Mouse (Mus musculus): ENCODE data around the gene Rnf169. TPM values are rescaled to one million over a fixed set of nuclear protein-coding genes. Genes with fewer than 3 reads are reported as not detected.

Gene Rnf169
- 7.2 and 7.9 TPM in 2 replicates for polyA plus RNA-seq (2014; fragmentation: Nextera tagmentation; extraction: Ambion mirVana)

- under 1% methylated on average over 54 of the region's 55 CpGs for WGBS
- H3K9me3 ChIP-seq (ENCODE audit: control insufficient read depth, low read length) = no peaks in the 10 kb centered on the region
- peaks cover 4% of the 10 kb centered on the region; the same call in 1 of the 2 replicates for H3K4me1 ChIP-seq (ENCODE audit: control insufficient read depth, insufficient read depth, low read length)
- H3K36me3 ChIP-seq (ENCODE audit: control insufficient read depth, insufficient read depth, low read length) = peaks cover 2% of the 10 kb centered on the region; the same call in 1 of the 2 replicates
- H3K27ac ChIP-seq (replicated peaks; ENCODE audit: low read depth, low read length) = peak within 1 kb of the TSS; percentile 94
- H3K9ac ChIP-seq (ENCODE audit: low read length) = peak within 1 kb of the TSS; percentile 97
- peak; percentile 92 for DNase-seq (ENCODE audit: low spot score)
- H3K4me3 ChIP-seq (ENCODE audit: low read depth, low read length) = peak within 1 kb of the TSS; percentile 92
- ATAC-seq (ENCODE audit: insufficient number of reproducible peaks, low FRiP score, low TSS enrichment, low read depth) = peak; percentile 89
- no peaks in the 10 kb centered on the region for H3K27me3 ChIP-seq (ENCODE audit: control insufficient read depth, insufficient read depth, low read length)
- H3K4me2 ChIP-seq (ENCODE audit: low read depth, severe bottlenecking) = peak within 1 kb of the TSS; percentile 43
These were observed at the start of gene Rnf169 for GRCm38 (mm10) chr7:99980132-99980591. TSS of gene Rnf169 (minus strand) at chr7:99980448.

- DNase-seq (ENCODE audit: low spot score) (peak; percentile 39), ATAC-seq (ENCODE audit: insufficient number of reproducible peaks, low FRiP score, low TSS enrichment, low read depth) (no peak)
- no peaks in the 10 kb centered on the region for H3K36me3 ChIP-seq (ENCODE audit: control insufficient read depth, insufficient read depth, low read length)
- no peak overlapping the region for H3K27ac ChIP-seq (replicated peaks; ENCODE audit: low read depth, low read length)
- H3K4me3 ChIP-seq (ENCODE audit: low read depth, low read length) = no peak overlapping the region
- no peak overlapping the region for H3K9ac ChIP-seq (ENCODE audit: low read length)
- H3K4me2 ChIP-seq (ENCODE audit: low read depth, severe bottlenecking) = no peak overlapping the region
- H3K27me3 ChIP-seq (ENCODE audit: control insufficient read depth, insufficient read depth, low read length) = no peaks in the 10 kb centered on the region
- H3K9me3 ChIP-seq (ENCODE audit: control insufficient read depth, low read length) = no peaks in the 10 kb centered on the region
- WGBS = 38% methylated on average over 3 of the region's 3 CpGs
- no peaks in the 10 kb centered on the region for H3K4me1 ChIP-seq (ENCODE audit: control insufficient read depth, insufficient read depth, low read length)
These were observed 49.1 kb upstream of the Rnf169 start for GRCm38 (mm10) chr7:100029307-100029706.

DNA sequence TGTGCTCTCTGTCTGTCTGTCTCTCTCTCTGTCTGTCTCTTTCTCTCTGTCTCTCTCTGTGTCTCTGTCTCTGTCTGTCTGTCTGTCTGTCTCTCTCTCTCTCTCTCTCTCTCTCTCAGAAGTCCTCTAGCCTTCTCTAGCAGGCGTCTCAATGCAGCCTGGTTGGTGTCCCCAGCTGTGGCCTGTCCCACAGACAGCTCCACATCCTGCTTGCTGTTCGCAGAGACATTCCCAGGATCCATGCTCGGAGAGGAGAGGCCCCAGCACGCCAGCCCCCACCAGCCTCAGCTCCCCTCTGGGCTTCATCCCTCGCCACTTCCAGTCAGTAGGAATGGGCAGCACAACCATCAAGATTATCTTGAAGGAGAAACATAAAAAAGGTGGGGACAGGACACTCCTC lies 47.1 kb upstream of the Rnf169 start:
- Histone ChIP-seq H3K27me3 (ENCODE audit: control insufficient read depth, insufficient read depth, low read length) (no peaks in the 10 kb centered on the region), H3K4me2 (ENCODE audit: low read depth, severe bottlenecking) (no peak overlapping the region), H3K9me3 (ENCODE audit: control insufficient read depth, low read length) (no peaks in the 10 kb centered on the region), H3K36me3 (ENCODE audit: control insufficient read depth, insufficient read depth, low read length) (no peaks in the 10 kb centered on the region), H3K9ac (ENCODE audit: low read length) (no peak overlapping the region), H3K27ac (replicated peaks; ENCODE audit: low read depth, low read length) (no peak overlapping the region), H3K4me3 (ENCODE audit: low read depth, low read length) (no peak overlapping the region), H3K4me1 (ENCODE audit: control insufficient read depth, insufficient read depth, low read length) (no peaks in the 10 kb centered on the region)
- no peak for ATAC-seq (ENCODE audit: insufficient number of reproducible peaks, low FRiP score, low TSS enrichment, low read depth)
- DNase-seq (ENCODE audit: low spot score) = no peak
- 64% methylated on average over 5 of the region's 5 CpGs for WGBS

DNA sequence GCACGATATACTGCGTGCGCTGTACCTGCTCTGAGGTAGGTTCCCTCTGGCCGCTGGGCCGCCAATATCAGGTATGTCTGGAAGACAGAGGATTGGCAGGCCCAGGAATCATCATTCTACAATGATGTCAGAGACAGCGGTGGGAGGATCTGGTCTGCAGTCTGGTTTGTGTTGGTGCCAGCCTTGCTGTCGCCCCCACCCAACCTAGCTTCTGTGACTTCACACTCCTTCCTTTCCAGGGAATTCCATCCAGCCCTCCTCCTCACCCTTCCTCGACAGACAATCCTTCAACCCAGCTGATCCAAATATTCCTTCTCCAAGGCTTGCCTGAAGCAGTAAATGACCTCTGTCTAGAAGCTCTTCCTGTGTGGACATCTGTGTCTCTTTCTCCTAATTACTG lies 36.8 kb upstream of the Rnf169 start:
- no peaks in the 10 kb centered on the region for H3K9me3 ChIP-seq (ENCODE audit: control insufficient read depth, low read length)
- H3K27me3 ChIP-seq (ENCODE audit: control insufficient read depth, insufficient read depth, low read length) = no peaks in the 10 kb centered on the region
- DNase-seq (ENCODE audit: low spot score) = no peak
- no peak for ATAC-seq (ENCODE audit: insufficient number of reproducible peaks, low FRiP score, low TSS enrichment, low read depth)
- H3K36me3 ChIP-seq (ENCODE audit: control insufficient read depth, insufficient read depth, low read length) = no peaks in the 10 kb centered on the region
- WGBS = 92% methylated on average over 8 of the region's 8 CpGs
- no peak overlapping the region for H3K4me2 ChIP-seq (ENCODE audit: low read depth, severe bottlenecking)
- no peak overlapping the region for H3K27ac ChIP-seq (replicated peaks; ENCODE audit: low read depth, low read length)
- H3K9ac ChIP-seq (ENCODE audit: low read length) = no peak overlapping the region
- no peak overlapping the region for H3K4me3 ChIP-seq (ENCODE audit: low read depth, low read length)
- H3K4me1 ChIP-seq (ENCODE audit: control insufficient read depth, insufficient read depth, low read length) = no peaks in the 10 kb centered on the region

DNA sequence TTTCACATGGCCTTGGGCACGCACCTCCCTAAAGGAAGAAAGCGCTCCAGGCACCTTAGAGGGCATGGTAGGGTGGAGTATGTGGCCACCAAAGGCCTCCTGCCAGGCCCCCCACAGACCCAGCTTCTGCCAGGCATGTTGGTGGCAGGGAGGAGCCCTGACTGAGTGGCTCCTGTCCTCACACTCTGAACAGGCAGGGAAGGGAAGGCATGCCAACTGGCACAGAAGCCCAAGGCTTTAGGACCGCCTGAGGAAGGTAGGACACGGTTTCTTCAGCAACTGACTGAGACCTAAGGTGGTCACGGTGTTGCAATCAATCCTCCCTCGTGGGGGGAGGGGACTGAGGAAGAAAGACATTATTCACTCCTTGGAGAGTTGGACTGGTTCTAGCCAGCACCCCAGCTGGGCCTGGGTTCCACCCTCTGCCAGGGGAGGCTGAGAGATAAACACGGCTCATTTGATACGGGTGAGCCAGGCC lies 33.9 kb upstream of the Rnf169 start:
- no peak overlapping the region for H3K4me3 ChIP-seq (ENCODE audit: low read depth, low read length)
- H3K9ac ChIP-seq (ENCODE audit: low read length) = no peak overlapping the region
- 67% methylated on average over 8 of the region's 8 CpGs for WGBS
- no peaks in the 10 kb centered on the region for H3K9me3 ChIP-seq (ENCODE audit: control insufficient read depth, low read length)
- no peak overlapping the region for H3K27ac ChIP-seq (replicated peaks; ENCODE audit: low read depth, low read length)
- no peak overlapping the region for H3K4me2 ChIP-seq (ENCODE audit: low read depth, severe bottlenecking)
- no peaks in the 10 kb centered on the region for H3K36me3 ChIP-seq (ENCODE audit: control insufficient read depth, insufficient read depth, low read length)
- 0 out of 2 replicates have a peak, but pooled peaks cover 3% of the 10 kb centered on the region for H3K4me1 ChIP-seq (ENCODE audit: control insufficient read depth, insufficient read depth, low read length)
- no peaks in the 10 kb centered on the region for H3K27me3 ChIP-seq (ENCODE audit: control insufficient read depth, insufficient read depth, low read length)
- ATAC-seq (ENCODE audit: insufficient number of reproducible peaks, low FRiP score, low TSS enrichment, low read depth) (no peak), DNase-seq (ENCODE audit: low spot score) (no peak)

DNA sequence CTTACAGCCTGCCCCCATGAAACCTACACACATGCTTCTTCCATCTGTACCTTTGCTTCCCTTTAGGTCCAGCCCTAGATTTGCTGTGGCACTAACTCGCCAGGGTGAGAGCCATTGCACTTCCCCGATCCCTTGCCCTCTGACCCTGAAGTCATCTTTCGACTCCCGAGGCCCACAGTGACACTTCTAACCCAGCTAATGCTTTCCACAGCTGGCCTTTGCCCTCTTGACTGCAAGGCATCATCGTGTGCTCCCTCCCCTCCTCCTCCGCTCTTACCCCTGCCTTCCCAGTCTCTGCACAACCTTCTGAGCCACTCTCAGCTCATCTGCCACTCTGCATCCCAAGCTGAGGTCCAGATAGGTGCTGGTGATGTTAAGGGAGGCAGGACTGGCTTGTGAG lies 32.3 kb upstream of the Rnf169 start:
- Histone ChIP-seq H3K27me3 (ENCODE audit: control insufficient read depth, insufficient read depth, low read length) (peaks cover 9% of the 10 kb centered on the region), H3K36me3 (ENCODE audit: control insufficient read depth, insufficient read depth, low read length) (no peaks in the 10 kb centered on the region), H3K4me1 (ENCODE audit: control insufficient read depth, insufficient read depth, low read length) (0 out of 2 replicates have a peak, but pooled peaks cover 3% of the 10 kb centered on the region), H3K9ac (ENCODE audit: low read length) (no peak overlapping the region), H3K27ac (replicated peaks; ENCODE audit: low read depth, low read length) (no peak overlapping the region), H3K9me3 (ENCODE audit: control insufficient read depth, low read length) (no peaks in the 10 kb centered on the region), H3K4me2 (ENCODE audit: low read depth, severe bottlenecking) (no peak overlapping the region), H3K4me3 (ENCODE audit: low read depth, low read length) (no peak overlapping the region)
- DNase-seq (ENCODE audit: low spot score) = no peak
- 13% methylated on average over 6 of the region's 6 CpGs for WGBS
- no peak for ATAC-seq (ENCODE audit: insufficient number of reproducible peaks, low FRiP score, low TSS enrichment, low read depth)

GRCm38 (mm10) chr7:100012085-100012484 lies 31.8 kb upstream of the Rnf169 start:
- WGBS = 48% methylated on average over 8 of the region's 8 CpGs
- Histone ChIP-seq H3K27ac (replicated peaks; ENCODE audit: low read depth, low read length) (no peak overlapping the region), H3K4me2 (ENCODE audit: low read depth, severe bottlenecking) (no peak overlapping the region), H3K9ac (ENCODE audit: low read length) (no peak overlapping the region), H3K9me3 (ENCODE audit: control insufficient read depth, low read length) (no peaks in the 10 kb centered on the region), H3K27me3 (ENCODE audit: control insufficient read depth, insufficient read depth, low read length) (peaks cover 13% of the 10 kb centered on the region), H3K4me1 (ENCODE audit: control insufficient read depth, insufficient read depth, low read length) (0 out of 2 replicates have a peak, but pooled peaks cover 3% of the 10 kb centered on the region), H3K4me3 (ENCODE audit: low read depth, low read length) (no peak overlapping the region), H3K36me3 (ENCODE audit: control insufficient read depth, insufficient read depth, low read length) (no peaks in the 10 kb centered on the region)
- DNase-seq (ENCODE audit: low spot score) (no peak), ATAC-seq (ENCODE audit: insufficient number of reproducible peaks, low FRiP score, low TSS enrichment, low read depth) (no peak)

DNA sequence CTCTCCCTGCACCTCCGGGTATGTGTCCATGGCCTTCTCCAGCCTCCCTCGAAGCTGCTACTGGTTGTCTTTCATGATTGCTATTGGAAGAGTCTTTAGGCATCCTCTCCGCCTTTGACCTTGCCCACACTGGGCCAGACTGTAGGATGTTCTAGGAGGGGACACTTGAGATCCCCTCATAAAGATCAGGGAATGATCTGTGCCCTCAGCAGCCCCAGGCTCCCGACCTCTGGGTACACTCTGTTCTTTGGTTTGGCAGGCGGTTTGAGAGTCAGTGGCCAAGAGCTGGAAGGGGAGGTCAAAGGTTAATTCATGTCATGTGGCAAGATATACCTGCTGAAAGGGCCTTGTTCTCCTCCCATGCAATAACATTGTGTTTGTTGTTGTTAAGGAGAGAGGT lies 30.5 kb upstream of the Rnf169 start:
- Histone ChIP-seq H3K9ac (ENCODE audit: low read length) (no peak overlapping the region), H3K27ac (replicated peaks; ENCODE audit: low read depth, low read length) (no peak overlapping the region), H3K4me2 (ENCODE audit: low read depth, severe bottlenecking) (no peak overlapping the region), H3K4me1 (ENCODE audit: control insufficient read depth, insufficient read depth, low read length) (0 out of 2 replicates have a peak, but pooled peaks cover 3% of the 10 kb centered on the region), H3K27me3 (ENCODE audit: control insufficient read depth, insufficient read depth, low read length) (peaks cover 26% of the 10 kb centered on the region), H3K9me3 (ENCODE audit: control insufficient read depth, low read length) (no peaks in the 10 kb centered on the region), H3K36me3 (ENCODE audit: control insufficient read depth, insufficient read depth, low read length) (no peaks in the 10 kb centered on the region), H3K4me3 (ENCODE audit: low read depth, low read length) (no peak overlapping the region)
- ATAC-seq (ENCODE audit: insufficient number of reproducible peaks, low FRiP score, low TSS enrichment, low read depth) (no peak), DNase-seq (ENCODE audit: low spot score) (no peak)
- WGBS = 25% methylated on average over 5 of the region's 5 CpGs

DNA sequence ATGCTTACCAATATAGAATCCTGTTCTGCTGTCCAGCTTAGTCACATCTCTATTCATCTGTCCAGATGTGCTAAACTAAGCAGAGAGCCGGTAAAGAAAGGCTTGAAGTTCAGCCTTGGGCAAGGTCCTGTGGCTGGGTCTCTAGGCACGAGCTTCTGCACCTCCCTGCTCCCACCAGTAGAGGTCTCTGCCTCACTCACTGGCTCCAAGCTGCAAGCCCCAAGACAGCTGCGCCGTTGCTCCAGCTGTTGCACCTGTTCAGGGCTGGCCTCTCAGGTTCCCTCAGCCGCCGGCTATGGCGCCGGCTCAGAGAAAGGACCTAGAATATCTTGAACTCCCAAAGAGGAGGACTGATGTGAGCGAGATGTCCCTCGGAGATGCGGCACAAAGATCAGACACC lies 29.4 kb upstream of the Rnf169 start:
- WGBS = 9% methylated on average over 11 of the region's 11 CpGs
- Histone ChIP-seq H3K27me3 (ENCODE audit: control insufficient read depth, insufficient read depth, low read length) (peaks cover 37% of the 10 kb centered on the region), H3K9ac (ENCODE audit: low read length) (no peak overlapping the region), H3K27ac (replicated peaks; ENCODE audit: low read depth, low read length) (no peak overlapping the region), H3K4me1 (ENCODE audit: control insufficient read depth, insufficient read depth, low read length) (0 out of 2 replicates have a peak, but pooled peaks cover 3% of the 10 kb centered on the region), H3K4me2 (ENCODE audit: low read depth, severe bottlenecking) (no peak overlapping the region), H3K9me3 (ENCODE audit: control insufficient read depth, low read length) (no peaks in the 10 kb centered on the region), H3K4me3 (ENCODE audit: low read depth, low read length) (no peak overlapping the region), H3K36me3 (ENCODE audit: control insufficient read depth, insufficient read depth, low read length) (no peaks in the 10 kb centered on the region)
- ATAC-seq (ENCODE audit: insufficient number of reproducible peaks, low FRiP score, low TSS enrichment, low read depth) (peak; percentile 49; the same call in 1 of the 2 replicates), DNase-seq (ENCODE audit: low spot score) (peak; percentile 88)
